Mouse (Mus musculus) stomach, embryonic 14.5 days (tissue): Measurements from ENCODE around the gene Sart1. TPM values are rescaled to one million over a fixed set of nuclear protein-coding genes. Genes with fewer than 3 reads are reported as not detected.

ENCODE experiments used
- ATAC-seq: fragments of 200-750 bp; cut with Nextera tagmentation; 2 replicates; pipeline ENCODE4 v1.8.0; 2017; ENCODE audit warnings: low read depth, moderate TSS enrichment; ENCODE audit not compliant: insufficient number of reproducible peaks, insufficient read depth, low FRiP score
- H3K27ac ChIP-seq: fragments of 300-500 bp; sonication (generic); 2 replicates; pipeline ENCODE4 v1.5.1; 2014; ENCODE audit warnings: mild to moderate bottlenecking, low read length, moderate library complexity, mixed read lengths
- H3K27me3 ChIP-seq: fragments of 300-500 bp; sonication (generic); 2 replicates; pipeline ENCODE4 v1.6.1; 2014; ENCODE audit warnings: low read length, control low read depth, mixed read lengths; ENCODE audit not compliant: control insufficient read depth, insufficient read depth
- H3K36me3 ChIP-seq: fragments of 300-500 bp; sonication (generic); 2 replicates; pipeline ENCODE4 v1.6.1; 2014; ENCODE audit warnings: mild to moderate bottlenecking, control low read depth, low read length, moderate library complexity, mixed read lengths; ENCODE audit not compliant: control insufficient read depth, insufficient read depth
- H3K4me1 ChIP-seq: fragments of 300-500 bp; sonication (generic); 2 replicates; pipeline ENCODE4 v1.6.1; 2014; ENCODE audit warnings: low read length, control low read depth, mixed read lengths; ENCODE audit not compliant: control insufficient read depth, insufficient read depth
- H3K4me2 ChIP-seq: fragments of 300-500 bp; sonication (generic); replicated peaks from 2 replicates; pipeline ENCODE4 v1.6.1; 2014; ENCODE audit warnings: low read depth, low read length, control low read depth
- H3K4me3 ChIP-seq: fragments of 300-500 bp; sonication (generic); 2 replicates; pipeline ENCODE4 v1.5.1; 2014; ENCODE audit warnings: low read depth, low read length, control low read depth
- H3K9ac ChIP-seq: fragments of 300-500 bp; sonication (generic); replicated peaks from 2 replicates; pipeline ENCODE4 v1.6.1; 2014; ENCODE audit warnings: low read depth, mild to moderate bottlenecking, control low read depth, low read length, moderate library complexity, mixed read lengths
- H3K9me3 ChIP-seq: fragments of 300-500 bp; sonication (generic); 2 replicates; pipeline ENCODE4 v1.6.1; 2016; ENCODE audit warnings: low read depth, low read length, control low read depth; ENCODE audit not compliant: control insufficient read depth
- WGBS: fragments of 180-500 bp; shearing (Covaris S2); extraction: QIAGEN DNeasy Blood & Tissue Kit; methylation state at CpG from one replicate; pipeline ENCODE4 v1.1.7; 2014; 5-methylcytosine and 5-hydroxymethylcytosine counted together
- polyA plus RNA-seq: library from polyadenylated mRNA; unstranded; fragments of >200 nt; fragmentation: Nextera tagmentation; extraction: Ambion mirVana; gene quantifications from 2 replicates; pipeline ENCODE4 v1.2.1, GENCODE M21; 2014

The Sart1 gene
- polyA plus RNA-seq, 1 experiment from 2014 or later = 56.3 TPM

DNA sequence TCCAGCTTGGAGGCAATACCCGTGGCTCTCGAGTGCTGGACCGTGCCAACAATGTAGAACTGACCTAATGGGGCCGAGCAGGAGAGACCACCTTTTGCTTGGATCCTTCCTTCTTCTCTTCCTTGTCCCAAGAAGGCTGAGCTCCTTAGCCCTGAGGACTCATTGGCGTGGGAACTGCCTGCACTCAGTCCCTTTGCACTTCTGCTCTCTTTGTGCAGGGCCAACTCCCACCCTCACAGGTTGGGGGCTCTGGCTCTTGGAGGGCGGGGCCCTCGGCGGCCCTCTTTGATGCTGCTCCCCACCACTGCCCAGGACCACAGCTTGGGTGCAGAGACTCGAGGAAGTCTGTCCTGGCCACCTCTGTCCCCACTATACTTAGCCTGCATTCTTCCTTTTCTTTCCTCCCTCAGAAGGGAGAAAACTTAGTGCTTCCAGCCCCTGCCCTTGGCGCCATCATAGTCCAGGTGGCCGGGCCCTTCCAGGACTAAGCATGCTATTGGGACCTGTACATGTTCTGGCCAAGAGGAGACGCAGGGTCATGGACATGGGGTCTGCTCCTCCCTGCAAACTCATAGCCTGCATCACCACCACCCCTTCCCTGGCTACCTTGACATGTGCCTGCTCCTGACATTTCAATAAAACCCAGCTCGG, 38.3 kb upstream of the Sart1 start:
- Histone ChIP-seq H3K9me3 (no peaks in the 10 kb centered on the region), H3K4me2 (no peak overlapping the region), H3K27ac (no peak overlapping the region), H3K36me3 (peaks cover 20% of the 10 kb centered on the region), H3K4me3 (peak overlapping the region; percentile 69; the same call in 1 of the 2 replicates), H3K4me1 (peaks cover 21% of the 10 kb centered on the region), H3K9ac (peak overlapping the region; percentile 92; the same call in 1 of the 2 replicates), H3K27me3 (no peaks in the 10 kb centered on the region)
- ATAC-seq = no peak
- WGBS = 91% methylated on average over 13 of the region's 13 CpGs

DNA sequence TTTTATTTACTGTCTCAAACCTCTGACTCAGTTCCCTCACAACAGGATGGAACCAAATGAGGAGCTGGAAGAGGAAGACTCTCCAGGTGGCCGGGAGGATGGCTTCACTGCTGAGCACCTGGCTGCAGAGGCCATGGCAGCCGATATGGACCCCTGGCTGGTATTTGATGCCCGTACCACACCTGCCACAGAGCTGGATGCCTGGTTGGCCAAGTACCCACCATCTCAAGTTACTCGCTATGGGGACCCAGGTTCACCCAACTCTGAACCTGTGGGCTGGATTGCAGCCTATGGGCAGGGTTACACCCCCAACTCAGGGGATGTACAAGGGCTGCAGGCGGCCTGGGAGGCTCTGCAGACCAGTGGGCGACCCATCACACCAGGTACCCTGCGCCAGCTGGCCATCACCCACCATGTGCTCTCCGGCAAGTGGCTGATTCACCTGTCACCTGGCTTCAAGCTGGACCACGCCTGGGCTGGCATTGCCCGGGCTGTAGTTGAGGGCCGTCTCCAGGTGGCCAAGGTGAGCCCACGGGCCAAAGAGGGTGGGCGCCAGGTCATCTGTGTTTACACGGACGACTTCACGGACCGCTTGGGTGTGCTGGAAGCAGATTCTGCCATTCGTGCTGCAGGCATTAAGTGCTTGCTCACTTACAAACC, 37.5 kb upstream of the Sart1 start:
- peak overlapping the region; percentile 91 for H3K4me2 ChIP-seq
- no peaks in the 10 kb centered on the region for H3K9me3 ChIP-seq
- peaks cover 20% of the 10 kb centered on the region for H3K36me3 ChIP-seq
- H3K4me3 ChIP-seq = peak overlapping the region; percentile 69
- WGBS = 87% methylated on average over 18 of the region's 18 CpGs
- ATAC-seq = no peak
- no peaks in the 10 kb centered on the region for H3K27me3 ChIP-seq
- peak overlapping the region; percentile 78; the same call in 1 of the 2 replicates for H3K27ac ChIP-seq
- H3K9ac ChIP-seq = peak overlapping the region; percentile 92
- H3K4me1 ChIP-seq = peaks cover 21% of the 10 kb centered on the region

DNA sequence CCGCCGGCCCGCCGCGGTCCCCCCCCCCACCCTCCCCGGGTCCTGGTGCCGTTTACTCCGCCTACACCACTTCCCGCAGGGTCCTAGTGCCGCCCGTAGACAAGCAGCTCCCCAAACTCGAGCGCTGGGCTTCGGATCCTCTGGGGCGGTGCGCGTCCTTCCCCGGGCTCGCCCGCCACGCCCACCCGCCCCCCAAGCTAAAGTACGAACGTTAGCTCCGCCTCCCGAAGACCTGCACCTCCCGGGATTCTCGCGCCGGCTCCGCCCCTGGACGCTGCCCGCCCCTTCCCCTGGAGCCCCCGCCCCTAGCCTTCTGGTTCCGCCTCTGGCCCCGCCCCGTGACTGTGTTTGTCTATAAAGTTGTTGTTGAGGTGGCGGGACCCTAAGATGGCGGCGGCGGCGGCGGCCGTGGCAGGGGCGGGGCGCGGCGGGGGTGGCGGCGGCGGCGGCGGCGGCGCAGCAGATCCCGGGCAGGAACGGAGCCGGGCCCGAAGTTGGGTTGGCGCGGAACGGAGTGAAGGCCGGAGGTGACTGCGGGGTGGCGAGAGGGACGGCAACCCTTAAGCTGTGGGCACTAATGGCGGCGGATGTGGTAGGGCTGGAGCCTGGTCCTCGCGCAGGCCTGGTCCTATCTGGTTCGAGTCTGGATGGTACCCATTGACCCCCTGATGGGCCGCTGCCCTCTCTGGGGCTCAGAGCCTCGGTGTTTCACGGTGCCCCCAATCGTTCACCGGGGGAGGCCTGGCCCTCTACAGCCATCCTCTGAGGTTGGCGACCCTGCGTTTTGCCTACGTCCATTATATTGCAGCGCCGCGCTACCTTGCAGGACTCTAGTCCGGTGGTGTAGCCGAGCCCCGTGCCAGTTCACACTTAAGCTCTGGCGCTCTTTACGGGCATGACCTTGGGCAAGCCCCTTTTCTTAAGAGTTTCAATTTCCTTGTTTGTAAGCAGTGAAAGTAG, 36.6 kb upstream of the Sart1 start, which contains the start of the genes Drap1 and AI837181:
Gene Drap1, minus strand, starts transcription at position 198 of the 960 bp plus-strand sequence.
Gene AI837181, plus strand, starts transcription at position 363 of the 960 bp plus-strand sequence.
- Histone ChIP-seq H3K27me3 (no peaks in the 10 kb centered on the region), H3K9me3 (no peaks in the 10 kb centered on the region), H3K4me1 (peaks cover 21% of the 10 kb centered on the region), H3K9ac (peak within 1 kb of the TSS; percentile 92), H3K4me3 (peak within 1 kb of the TSS; percentile 69), H3K4me2 (peak within 1 kb of the TSS; percentile 91), H3K27ac (peak within 1 kb of the TSS; percentile 90), H3K36me3 (peaks cover 20% of the 10 kb centered on the region)
- WGBS = under 1% methylated on average over 86 of the region's 87 CpGs
- ATAC-seq = peak; percentile 92

DNA sequence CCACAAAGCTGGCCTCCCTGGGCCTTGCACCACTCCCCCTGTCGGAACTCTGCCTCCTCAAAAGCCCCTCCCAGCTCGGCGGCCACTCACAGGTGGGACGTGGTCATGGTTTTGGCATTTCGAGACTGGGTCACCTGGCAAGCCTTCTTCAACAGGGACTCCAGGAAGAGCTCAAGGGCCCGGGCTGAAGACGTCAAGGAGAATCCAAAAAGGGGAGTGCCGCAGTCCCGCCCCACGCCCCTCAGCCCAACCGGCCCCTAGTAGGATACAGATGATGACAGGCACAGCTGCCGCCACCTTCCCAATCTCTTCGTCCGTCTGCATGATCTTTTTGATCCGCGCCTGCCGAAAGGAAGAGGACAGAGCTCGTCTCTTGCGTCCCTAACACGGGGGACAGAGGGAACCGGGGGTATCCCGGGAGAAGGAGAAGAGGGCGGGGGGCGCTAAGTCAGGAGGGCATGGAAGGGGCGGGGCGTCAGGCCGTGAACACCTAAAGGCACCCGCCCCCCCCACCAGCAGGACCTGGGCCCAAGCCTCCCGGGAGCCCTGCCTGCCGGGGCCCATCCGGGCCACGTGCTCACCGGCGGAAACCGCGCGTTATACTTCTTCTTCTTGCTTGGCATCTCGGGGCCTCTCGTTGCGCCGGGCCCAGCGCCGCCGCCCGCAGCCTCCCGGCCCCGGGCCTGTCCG, 35.7 kb upstream of the Sart1 start:
- peaks cover 21% of the 10 kb centered on the region for H3K4me1 ChIP-seq
- H3K4me2 ChIP-seq = peak overlapping the region; percentile 65
- WGBS = under 1% methylated on average over 29 of the region's 48 CpGs
- H3K36me3 ChIP-seq = peaks cover 20% of the 10 kb centered on the region
- H3K27ac ChIP-seq = peak overlapping the region; percentile 90
- H3K4me3 ChIP-seq = peak overlapping the region; percentile 69
- H3K9me3 ChIP-seq = no peaks in the 10 kb centered on the region
- H3K9ac ChIP-seq = peak overlapping the region; percentile 80
- ATAC-seq = peak; percentile 74
- H3K27me3 ChIP-seq = no peaks in the 10 kb centered on the region

DNA sequence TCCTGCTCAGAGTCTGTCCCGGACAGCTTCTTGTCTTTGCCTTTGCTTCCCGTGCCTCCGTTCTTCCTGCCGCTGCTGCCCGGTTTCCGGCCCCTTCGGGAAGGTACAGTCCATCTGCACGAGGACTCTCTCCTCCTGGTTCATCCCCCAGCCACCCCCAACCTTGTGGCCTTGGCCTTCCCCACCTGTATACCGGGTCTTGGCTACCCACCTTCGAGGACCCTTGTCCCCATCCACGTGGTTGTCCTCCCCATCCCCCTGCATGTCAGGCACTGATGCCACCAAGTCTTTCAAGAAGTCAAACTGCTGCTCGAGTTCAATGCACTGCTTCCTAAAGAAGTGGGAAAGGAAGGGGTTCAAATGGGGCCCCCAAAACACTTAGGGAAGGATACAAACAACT, 35.1 kb upstream of the Sart1 start:
- no peak for ATAC-seq
- peaks cover 21% of the 10 kb centered on the region for H3K4me1 ChIP-seq

DNA sequence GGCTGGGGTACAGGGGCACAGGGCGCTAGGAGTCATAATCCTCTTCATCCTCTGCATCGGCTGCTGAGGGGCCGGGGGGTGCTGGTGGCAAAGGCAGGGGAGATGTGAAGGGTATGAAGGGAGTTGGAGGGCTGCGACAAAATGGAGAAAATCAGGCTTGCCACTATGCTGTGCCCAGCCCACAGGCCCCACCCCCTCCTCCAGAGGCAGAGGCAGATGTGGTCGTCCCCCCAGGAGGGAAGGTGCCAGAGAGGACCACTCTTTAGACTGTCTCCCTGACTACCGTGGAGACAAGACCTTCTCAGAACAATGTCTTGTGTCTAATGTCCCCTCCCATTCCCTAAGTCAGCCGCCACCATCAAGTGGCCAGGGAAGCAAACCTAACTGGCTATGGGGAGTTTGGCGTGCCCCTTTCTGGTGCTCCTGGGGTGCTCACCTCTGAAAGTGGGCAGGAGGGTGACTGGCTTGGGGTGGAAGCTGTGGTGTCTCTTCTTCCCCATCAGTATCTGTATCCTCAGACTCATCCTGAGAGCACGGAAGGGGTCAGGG, 34.5 kb upstream of the Sart1 start:
- H3K9ac ChIP-seq = peak overlapping the region; percentile 80; the same call in 1 of the 2 replicates
- 85% methylated on average over 9 of the region's 9 CpGs for WGBS
- H3K9me3 ChIP-seq = no peaks in the 10 kb centered on the region
- ATAC-seq = no peak
- H3K27ac ChIP-seq = no peak overlapping the region
- peaks cover 21% of the 10 kb centered on the region for H3K4me1 ChIP-seq
- no peak overlapping the region for H3K4me3 ChIP-seq
- H3K36me3 ChIP-seq = peaks cover 20% of the 10 kb centered on the region
- no peaks in the 10 kb centered on the region for H3K27me3 ChIP-seq
- peak overlapping the region; percentile 65; the same call in 1 of the 2 replicates for H3K4me2 ChIP-seq

More for the DNA sequence above, 35.1 kb upstream of the Sart1 start:
- Histone ChIP-seq H3K36me3 (peaks cover 20% of the 10 kb centered on the region), H3K9me3 (no peaks in the 10 kb centered on the region), H3K4me2 (peak overlapping the region; percentile 65), H3K27ac (peak overlapping the region; percentile 90; the same call in 1 of the 2 replicates), H3K9ac (peak overlapping the region; percentile 80), H3K4me3 (peak overlapping the region; percentile 69), H3K27me3 (no peaks in the 10 kb centered on the region)
- 58% methylated on average over 12 of the region's 12 CpGs for WGBS

DNA sequence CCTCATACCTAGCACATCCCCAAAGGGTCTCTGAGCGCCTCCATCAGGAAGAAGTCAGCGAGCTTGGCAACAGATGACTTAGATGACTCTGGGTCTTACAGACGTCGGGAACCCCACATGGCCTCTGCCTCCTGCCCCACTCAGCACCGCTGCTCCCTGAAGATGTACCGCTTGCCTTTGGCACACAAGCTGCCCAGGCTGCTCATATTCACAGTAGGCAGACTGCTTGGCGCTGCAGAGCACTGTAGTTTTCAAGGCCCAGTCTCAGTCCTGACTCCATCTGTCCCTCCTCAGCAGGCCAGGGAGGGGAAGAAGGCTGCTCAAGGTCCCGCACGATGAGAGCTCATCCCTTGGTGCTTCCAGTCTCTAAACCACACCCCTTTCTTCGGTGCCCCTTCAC, 33.8 kb upstream of the Sart1 start:
- H3K27ac ChIP-seq = no peak overlapping the region
- H3K9me3 ChIP-seq = no peaks in the 10 kb centered on the region
- ATAC-seq = no peak
- H3K4me3 ChIP-seq = no peak overlapping the region
- H3K36me3 ChIP-seq = peaks cover 20% of the 10 kb centered on the region
- no peak overlapping the region for H3K9ac ChIP-seq
- H3K4me2 ChIP-seq = no peak overlapping the region
- no peaks in the 10 kb centered on the region for H3K27me3 ChIP-seq
- H3K4me1 ChIP-seq = peaks cover 21% of the 10 kb centered on the region
- WGBS = 82% methylated on average over 10 of the region's 10 CpGs
